Mouse (Mus musculus): ENCODE data around the gene D130043K22Rik. TPM values are rescaled to one million over a fixed set of nuclear protein-coding genes. Genes with fewer than 3 reads are reported as not detected.
A peak's percentile ranks its signal among the peaks of the same experiment; 100 is the strongest.

The D130043K22Rik gene
- polyA plus RNA-seq, 1 experiment from 2014 or later: 0.14 TPM

DNA sequence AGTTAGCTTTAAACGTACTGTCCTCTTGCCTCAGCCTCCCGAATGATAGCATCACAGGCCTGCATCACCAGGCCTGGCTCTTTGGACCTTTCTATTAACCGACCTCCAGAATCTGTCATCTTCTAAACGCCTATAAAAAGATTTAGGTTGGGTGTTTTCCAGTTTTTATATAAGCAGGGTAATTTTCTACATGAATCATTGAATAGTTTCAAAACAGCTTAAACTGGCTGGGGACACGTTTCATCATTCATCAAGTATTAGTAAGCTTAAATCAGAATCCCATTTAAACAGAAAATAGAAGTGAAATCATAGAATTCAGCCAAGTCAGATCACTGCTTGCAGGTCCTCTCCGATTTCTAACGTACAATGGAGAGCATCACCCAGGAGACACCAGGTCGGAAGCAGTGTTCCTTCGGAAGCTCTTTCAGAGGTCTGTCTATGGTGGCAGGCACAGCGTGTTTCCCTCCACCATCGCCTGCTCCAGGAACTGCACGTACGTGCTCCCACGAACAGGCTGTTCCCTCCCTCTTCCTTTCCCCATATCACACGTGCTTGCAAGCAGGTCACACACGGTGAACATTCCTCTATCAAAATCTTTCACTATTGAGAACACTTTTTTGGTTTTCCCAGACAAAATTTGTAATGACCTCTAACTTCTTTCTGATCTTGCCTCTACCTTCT is 22.1 kb upstream of the D130043K22Rik start:
- H3K4me3 ChIP-seq (ENCODE audit: low read depth, low read length): no peak overlapping the region
- DNase-seq (no peak), ATAC-seq (ENCODE audit: insufficient read depth) (no peak)
- WGBS: 78% methylated on average over 16 of the region's 16 CpGs
- no peaks in the 10 kb centered on the region for H3K9me3 ChIP-seq (ENCODE audit: low read depth, low read length)
- H3K9ac ChIP-seq: no peak overlapping the region
- peaks cover 9% of the 10 kb centered on the region; the same call in 1 of the 2 replicates for H3K36me3 ChIP-seq (ENCODE audit: insufficient read depth)
- H3K4me2 ChIP-seq: no peak overlapping the region
- H3K27ac ChIP-seq (ENCODE audit: low read depth): no peak overlapping the region
- no peak for TF ChIP-seq CTCF (IDR thresholded peaks at IDR 0.05; ENCODE audit: low read depth)
- H3K27me3 ChIP-seq (ENCODE audit: insufficient read depth, low read length): no peaks in the 10 kb centered on the region
- no peaks in the 10 kb centered on the region for H3K4me1 ChIP-seq (ENCODE audit: insufficient read depth)

GRCm38 (mm10) chr13:24824647-24825046 is 20.3 kb upstream of the D130043K22Rik start:
- H3K27ac ChIP-seq (ENCODE audit: low read depth): no peak overlapping the region
- no peak for ATAC-seq (ENCODE audit: insufficient read depth)
- H3K4me1 ChIP-seq (ENCODE audit: insufficient read depth): no peaks in the 10 kb centered on the region; the same call in 1 of the 2 replicates
- H3K9me3 ChIP-seq (ENCODE audit: low read depth, low read length): no peaks in the 10 kb centered on the region
- H3K9ac ChIP-seq: no peak overlapping the region
- no peak overlapping the region for H3K4me2 ChIP-seq
- no peak for DNase-seq
- TF ChIP-seq CTCF (IDR thresholded peaks at IDR 0.05; ENCODE audit: low read depth): no peak
- 86% methylated on average over 4 of the region's 4 CpGs for WGBS
- no peaks in the 10 kb centered on the region for H3K27me3 ChIP-seq (ENCODE audit: insufficient read depth, low read length)
- H3K36me3 ChIP-seq (ENCODE audit: insufficient read depth): peaks cover under 1% of the 10 kb centered on the region; the same call in 1 of the 2 replicates
- H3K4me3 ChIP-seq (ENCODE audit: low read depth, low read length): no peak overlapping the region

DNA sequence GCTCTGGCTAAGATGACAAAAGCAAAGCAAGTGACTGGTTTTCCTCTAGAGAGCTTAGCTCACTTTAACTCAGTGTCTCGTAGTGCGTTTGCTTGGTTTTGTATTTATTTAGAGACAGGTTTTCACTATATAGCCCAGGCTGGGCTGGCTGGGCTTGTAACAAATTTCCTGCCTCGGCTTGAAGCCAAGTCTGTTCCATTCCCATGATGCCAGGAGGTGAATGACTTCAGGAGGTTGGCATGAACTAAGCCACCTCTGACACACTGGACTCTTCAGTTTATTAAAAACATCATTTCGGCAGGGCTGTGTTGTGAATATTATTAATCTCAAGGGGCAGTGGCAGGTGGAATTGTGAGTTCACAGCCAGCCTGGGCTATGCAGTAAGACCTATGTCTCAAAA is 19.3 kb upstream of the D130043K22Rik start:
- DNase-seq (no peak), ATAC-seq (ENCODE audit: insufficient read depth) (no peak)
- H3K4me2 ChIP-seq: no peak overlapping the region
- 78% methylated on average over 4 of the region's 4 CpGs for WGBS
- H3K27me3 ChIP-seq (ENCODE audit: insufficient read depth, low read length): no peaks in the 10 kb centered on the region
- no peaks in the 10 kb centered on the region; the same call in 1 of the 2 replicates for H3K4me1 ChIP-seq (ENCODE audit: insufficient read depth)
- H3K9ac ChIP-seq: no peak overlapping the region
- H3K4me3 ChIP-seq (ENCODE audit: low read depth, low read length): no peak overlapping the region
- no peak for TF ChIP-seq CTCF (IDR thresholded peaks at IDR 0.05; ENCODE audit: low read depth)
- no peaks in the 10 kb centered on the region for H3K9me3 ChIP-seq (ENCODE audit: low read depth, low read length)
- no peaks in the 10 kb centered on the region for H3K36me3 ChIP-seq (ENCODE audit: insufficient read depth)
- H3K27ac ChIP-seq (ENCODE audit: low read depth): no peak overlapping the region

GRCm38 (mm10) chr13:24826116-24826515 is 18.8 kb upstream of the D130043K22Rik start:
- Histone ChIP-seq H3K4me1 (ENCODE audit: insufficient read depth) (no peaks in the 10 kb centered on the region; the same call in 1 of the 2 replicates), H3K36me3 (ENCODE audit: insufficient read depth) (no peaks in the 10 kb centered on the region), H3K4me2 (no peak overlapping the region), H3K9ac (no peak overlapping the region), H3K27ac (ENCODE audit: low read depth) (no peak overlapping the region), H3K9me3 (ENCODE audit: low read depth, low read length) (no peaks in the 10 kb centered on the region), H3K4me3 (ENCODE audit: low read depth, low read length) (no peak overlapping the region), H3K27me3 (ENCODE audit: insufficient read depth, low read length) (no peaks in the 10 kb centered on the region)
- WGBS: 61% methylated on average over 7 of the region's 7 CpGs
- TF ChIP-seq CTCF (IDR thresholded peaks at IDR 0.05; ENCODE audit: low read depth): no peak
- DNase-seq (no peak), ATAC-seq (ENCODE audit: insufficient read depth) (no peak)

- peak overlapping the region; percentile 66 for H3K27ac ChIP-seq (ENCODE audit: low read depth)
- DNase-seq (peak; percentile 37), ATAC-seq (ENCODE audit: insufficient read depth) (no peak)
- no peaks in the 10 kb centered on the region for H3K9me3 ChIP-seq (ENCODE audit: low read depth, low read length)
- peak overlapping the region; percentile 95 for H3K9ac ChIP-seq
- H3K4me3 ChIP-seq (ENCODE audit: low read depth, low read length): peak overlapping the region; percentile 94
- WGBS: 3% methylated on average over 20 of the region's 20 CpGs
- peaks cover 12% of the 10 kb centered on the region for H3K4me1 ChIP-seq (ENCODE audit: insufficient read depth)
- H3K27me3 ChIP-seq (ENCODE audit: insufficient read depth, low read length): no peaks in the 10 kb centered on the region
- peak overlapping the region; percentile 82 for H3K4me2 ChIP-seq
- no peak for TF ChIP-seq CTCF (IDR thresholded peaks at IDR 0.05; ENCODE audit: low read depth)
- 0 out of 2 replicates have a peak, but pooled peaks cover 5% of the 10 kb centered on the region for H3K36me3 ChIP-seq (ENCODE audit: insufficient read depth)
These were observed 14.1 kb upstream of the D130043K22Rik start for GRCm38 (mm10) chr13:24830756-24831352.

GRCm38 (mm10) chr13:24831353-24832130 is 13.4 kb upstream of the D130043K22Rik start, which contains the start of the genes Acot13 and Tdp2:
Acot13 (minus strand) TSS chr13:24831540.
Tdp2 (plus strand) TSS chr13:24831679.
- WGBS: under 1% methylated on average over 90 of the region's 90 CpGs
- TF ChIP-seq CTCF (IDR thresholded peaks at IDR 0.05; ENCODE audit: low read depth): 0 out of 2 replicates have a peak, but pooled peaks have one; percentile 8
- H3K4me2 ChIP-seq: peak within 1 kb of the TSS; percentile 82
- peak within 1 kb of the TSS; percentile 95 for H3K9ac ChIP-seq
- ATAC-seq (ENCODE audit: insufficient read depth): peak; percentile 98
- no peaks in the 10 kb centered on the region for H3K9me3 ChIP-seq (ENCODE audit: low read depth, low read length)
- DNase-seq: peak; percentile 97
- peaks cover 10% of the 10 kb centered on the region; the same call in 1 of the 2 replicates for H3K36me3 ChIP-seq (ENCODE audit: insufficient read depth)
- peaks cover 12% of the 10 kb centered on the region for H3K4me1 ChIP-seq (ENCODE audit: insufficient read depth)
- peak within 1 kb of the TSS; percentile 94 for H3K27ac ChIP-seq (ENCODE audit: low read depth)
- H3K4me3 ChIP-seq (ENCODE audit: low read depth, low read length): peak within 1 kb of the TSS; percentile 94
- no peaks in the 10 kb centered on the region for H3K27me3 ChIP-seq (ENCODE audit: insufficient read depth, low read length)
